Mouse (Mus musculus): ENCODE results near the gene Ccdc184. TPM values are rescaled to one million over a fixed set of nuclear protein-coding genes. Genes with fewer than 3 reads are reported as not detected.

The Ccdc184 gene
- polyA plus RNA-seq, 1 experiment from 2014 or later: 1.6 TPM

DNA sequence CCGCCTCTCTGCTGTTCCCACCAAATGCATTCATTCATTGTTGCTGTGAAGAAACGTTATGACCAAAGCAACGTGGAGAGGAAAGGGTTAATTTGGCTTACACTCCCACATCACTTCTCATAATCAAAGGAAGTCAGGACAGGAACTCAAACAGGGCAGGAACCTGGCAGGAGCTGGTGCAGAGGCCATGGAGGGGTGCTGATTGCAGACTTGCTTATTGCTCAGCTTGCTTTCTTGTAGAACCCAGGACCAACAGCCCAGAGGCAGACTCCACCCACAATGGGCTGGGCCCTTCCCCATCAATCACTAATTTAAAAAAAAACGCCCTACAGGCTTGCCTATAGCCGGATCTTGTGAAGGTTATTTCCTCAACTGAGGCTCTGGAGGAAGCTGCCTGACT lies 47.2 kb downstream of the Ccdc184 start:
- H3K4me2 ChIP-seq (ENCODE audit: low read length): no peak overlapping the region
- no peak for ATAC-seq (replicated peaks; ENCODE audit: low FRiP score, low TSS enrichment, low read depth)
- 69% methylated on average over 5 of the region's 5 CpGs for WGBS
- no peaks in the 10 kb centered on the region for H3K9me3 ChIP-seq (ENCODE audit: control insufficient read depth, low read length)
- H3K27ac ChIP-seq (ENCODE audit: low read depth): no peak overlapping the region
- H3K27me3 ChIP-seq (replicated peaks; ENCODE audit: control insufficient read depth, insufficient read depth, low read length): no peaks in the 10 kb centered on the region
- no peak overlapping the region for H3K9ac ChIP-seq (ENCODE audit: low read length)
- no peaks in the 10 kb centered on the region for H3K36me3 ChIP-seq (ENCODE audit: control insufficient read depth, insufficient read depth, low read length)
- H3K4me1 ChIP-seq (replicated peaks; ENCODE audit: control insufficient read depth, insufficient read depth, low read length): no peaks in the 10 kb centered on the region
- no peak overlapping the region for H3K4me3 ChIP-seq (ENCODE audit: low read depth, low read length)
- DNase-seq (ENCODE audit: low spot score): no peak

Other genes starting within 250 kb of the Ccdc184 start
- 39.0 and 43.4 TPM in 2 replicates for gene Tmem106c, start 203.0 kb upstream of the Ccdc184 start, polyA plus RNA-seq (2014; fragmentation: Nextera tagmentation; extraction: Ambion mirVana)
- gene Col2a1, start 162.5 kb upstream of the Ccdc184 start, polyA plus RNA-seq (2014; fragmentation: Nextera tagmentation; extraction: Ambion mirVana): 2.3 and 4.5 TPM in 2 replicates
- 28.8 and 31.4 TPM in 2 replicates for gene Pfkm, start 74.6 kb upstream of the Ccdc184 start, polyA plus RNA-seq (2014; fragmentation: Nextera tagmentation; extraction: Ambion mirVana)
- 36.3 and 36.4 TPM in 2 replicates for gene Senp1, start 73.4 kb upstream of the Ccdc184 start, polyA plus RNA-seq (2014; fragmentation: Nextera tagmentation; extraction: Ambion mirVana)
- 47.7 and 50.3 TPM in 2 replicates for gene Asb8, start 1.5 kb upstream of the Ccdc184 start, polyA plus RNA-seq (2014; fragmentation: Nextera tagmentation; extraction: Ambion mirVana)
- not detected in 2 replicates for gene Olfr288, start 28.4 kb downstream of the Ccdc184 start, polyA plus RNA-seq (2014; fragmentation: Nextera tagmentation; extraction: Ambion mirVana)
- gene Gm44579, start 53.8 kb downstream of the Ccdc184 start, polyA plus RNA-seq (2014; fragmentation: Nextera tagmentation; extraction: Ambion mirVana): not detected in 2 replicates
- gene Olfr287, start 53.9 kb downstream of the Ccdc184 start, polyA plus RNA-seq (2014; fragmentation: Nextera tagmentation; extraction: Ambion mirVana): not detected in 2 replicates
- gene Olfr286, start 67.3 kb downstream of the Ccdc184 start, polyA plus RNA-seq (2014; fragmentation: Nextera tagmentation; extraction: Ambion mirVana): not detected in 2 replicates
- not detected in 2 replicates for gene H1fnt, start 90.1 kb downstream of the Ccdc184 start, polyA plus RNA-seq (2014; fragmentation: Nextera tagmentation; extraction: Ambion mirVana)
- 0.41 and 0.71 TPM in 2 replicates for gene Zfp641, start 129.0 kb downstream of the Ccdc184 start, polyA plus RNA-seq (2014; fragmentation: Nextera tagmentation; extraction: Ambion mirVana)
- gene Olfr285, start 150.2 kb downstream of the Ccdc184 start, polyA plus RNA-seq (2014; fragmentation: Nextera tagmentation; extraction: Ambion mirVana): not detected in 2 replicates
- gene Olfr284, start 173.8 kb downstream of the Ccdc184 start, polyA plus RNA-seq (2014; fragmentation: Nextera tagmentation; extraction: Ambion mirVana): not detected in 2 replicates
- not detected in 2 replicates for gene Olfr283, start 213.8 kb downstream of the Ccdc184 start, polyA plus RNA-seq (2014; fragmentation: Nextera tagmentation; extraction: Ambion mirVana)